Mouse (Mus musculus): ENCODE data around the gene Zfp593. TPM values are rescaled to one million over a fixed set of nuclear protein-coding genes. Genes with fewer than 3 reads are reported as not detected.
"Not testable (repeated sequence)": the region's sequence is repeated elsewhere in the genome, so short reads cannot be mapped to it uniquely, and the experiment has no call there.

The Zfp593 gene
- total RNA-seq (2021), result 1 to 10 TPM; 4.5 to 4.7 TPM
- long read RNA-seq, experiment 1, transcript Zfp593-201 (3 exons, 1,994 nt), result major isoform, 19 of 26 reads
- long read RNA-seq, experiment 1, partial matches to known transcripts, result 0 of 26 reads
- long read RNA-seq, experiment 1, other reads (novel, unspliced or antisense), result 7 of 26 reads
- long read RNA-seq, experiment 2, transcript Zfp593-201 (3 exons, 1,994 nt), result major isoform, 20 of 29 reads
- long read RNA-seq, experiment 2, partial matches to known transcripts, result 1 of 29 reads
- long read RNA-seq, experiment 2, other reads (novel, unspliced or antisense), result 8 of 29 reads

DNA sequence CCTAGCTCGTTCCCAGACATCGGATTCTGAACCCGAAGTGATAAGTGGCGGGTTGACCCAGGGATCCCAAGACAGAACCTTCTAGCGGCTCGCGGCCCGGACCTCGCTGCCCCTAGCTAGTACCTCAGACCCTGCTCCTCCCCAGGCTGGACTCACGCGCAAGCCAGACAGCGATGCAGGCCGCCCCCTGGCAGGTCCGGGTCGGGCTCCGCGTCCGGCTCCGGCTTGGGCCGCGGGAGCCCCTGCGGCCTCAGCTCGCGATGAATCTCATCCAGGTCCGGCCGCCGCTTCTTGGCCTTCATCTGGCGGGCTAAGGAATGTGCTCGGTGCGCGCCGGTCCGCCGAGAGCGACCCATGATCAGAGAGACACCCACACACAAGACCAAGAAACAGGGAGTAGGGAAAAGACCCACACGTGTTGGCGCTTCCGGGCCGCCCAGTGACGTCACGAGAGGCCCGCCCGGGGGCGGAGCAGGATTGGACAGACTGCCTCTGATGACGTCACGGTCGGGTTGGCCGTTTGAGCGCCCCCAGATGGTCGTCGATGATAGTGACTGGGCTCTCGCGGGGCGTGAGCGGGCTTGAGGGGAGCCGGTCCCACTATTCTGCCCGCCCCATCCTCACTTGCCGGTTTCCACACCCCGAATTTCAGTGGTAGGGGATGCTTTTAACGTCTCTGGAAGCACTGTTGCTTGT is at the start of gene Zfp593:
Gene Zfp593 (minus strand): TSS at position 445 of the 696 bp plus-strand sequence.
- peak; percentile 92 to 93 for DNase-seq
- intact Hi-C loops (cut with DNase I), result loop anchor here (5.0 kb wide), 2 partner anchors 58 to 127 kb away; partner anchors contain the start of gene Cep85

DNA sequence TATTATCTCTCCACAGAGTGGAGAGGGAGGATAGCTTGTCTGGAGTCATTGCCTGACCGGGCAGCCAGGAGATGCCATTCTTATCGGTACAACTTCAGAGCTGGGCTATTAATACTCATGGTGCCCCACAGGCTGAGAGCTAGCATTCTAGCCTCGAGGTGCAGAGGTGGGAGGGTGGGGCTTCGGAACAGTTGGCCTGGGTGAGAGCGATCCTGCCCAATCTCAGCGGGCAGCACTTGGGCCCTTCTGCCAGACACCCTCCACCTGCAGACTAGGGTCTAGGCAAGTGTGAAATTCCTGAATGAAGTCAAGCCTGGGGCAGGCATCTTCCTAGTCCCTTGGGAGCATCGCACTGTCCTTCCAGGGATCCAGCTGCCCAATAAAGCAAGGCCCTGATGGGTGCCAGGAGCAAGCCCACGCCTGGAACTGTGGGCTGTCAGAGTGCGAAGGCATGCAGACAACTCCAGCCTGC is 48.3 kb upstream of the Zfp593 start:
- DNase-seq, result no peak
- intact Hi-C loops (cut with DNase I), result no loop called here

DNA sequence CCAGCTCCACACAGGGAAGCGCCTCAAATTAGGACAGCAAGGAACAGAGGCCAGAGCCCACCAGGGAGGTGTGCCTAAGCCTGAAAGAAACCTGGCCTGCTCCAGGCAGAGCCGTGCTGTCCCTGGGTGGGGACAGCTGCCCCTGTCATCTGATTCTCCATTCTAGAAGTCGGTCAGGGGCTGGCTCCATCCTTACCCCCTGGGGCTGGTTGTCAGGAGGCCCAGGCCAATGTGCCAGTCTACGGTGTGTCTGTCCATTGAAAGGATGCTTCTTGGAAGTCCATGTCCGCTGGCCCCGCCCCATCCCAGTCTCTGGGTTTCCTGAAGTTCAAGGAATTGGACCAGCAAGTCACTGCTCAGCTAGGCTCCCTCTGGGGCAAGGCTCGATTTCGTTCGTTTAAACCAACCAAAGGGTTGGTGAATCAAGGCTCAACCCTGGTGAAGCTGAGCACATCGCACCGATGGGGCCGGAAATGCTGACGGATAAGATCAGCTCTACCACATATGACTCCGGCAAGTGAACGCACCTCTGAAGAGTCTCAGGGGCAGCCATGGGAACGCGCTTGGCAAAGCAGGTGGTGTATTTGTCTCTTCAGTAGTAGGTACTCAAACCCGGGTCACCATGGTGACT is 47.8 kb upstream of the Zfp593 start:
- intact Hi-C loops (cut with DNase I), result no loop called here
- DNase-seq, result no peak

DNA sequence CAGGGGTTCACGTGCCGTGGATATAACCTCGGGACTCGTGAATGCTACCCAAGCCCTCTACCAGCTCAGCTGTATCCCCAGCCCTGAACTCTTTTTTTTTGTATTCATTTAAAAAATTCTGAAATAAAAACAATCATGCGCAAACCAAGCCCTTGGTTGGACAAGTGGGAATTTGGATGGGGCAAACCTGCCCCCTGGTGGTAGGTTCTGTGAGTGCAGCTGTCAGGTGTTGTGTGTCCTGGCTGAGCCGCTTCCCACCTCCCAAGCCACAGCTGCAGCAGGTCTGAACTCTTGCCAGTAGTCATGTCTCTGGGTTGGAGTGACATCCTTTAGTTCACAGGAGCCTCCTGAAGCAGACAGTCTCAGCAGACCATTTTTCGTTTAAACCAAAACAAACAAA is 46.7 kb upstream of the Zfp593 start:
- peak; percentile 46 to 68 for DNase-seq
- intact Hi-C loops (cut with DNase I), result no loop called here

DNA sequence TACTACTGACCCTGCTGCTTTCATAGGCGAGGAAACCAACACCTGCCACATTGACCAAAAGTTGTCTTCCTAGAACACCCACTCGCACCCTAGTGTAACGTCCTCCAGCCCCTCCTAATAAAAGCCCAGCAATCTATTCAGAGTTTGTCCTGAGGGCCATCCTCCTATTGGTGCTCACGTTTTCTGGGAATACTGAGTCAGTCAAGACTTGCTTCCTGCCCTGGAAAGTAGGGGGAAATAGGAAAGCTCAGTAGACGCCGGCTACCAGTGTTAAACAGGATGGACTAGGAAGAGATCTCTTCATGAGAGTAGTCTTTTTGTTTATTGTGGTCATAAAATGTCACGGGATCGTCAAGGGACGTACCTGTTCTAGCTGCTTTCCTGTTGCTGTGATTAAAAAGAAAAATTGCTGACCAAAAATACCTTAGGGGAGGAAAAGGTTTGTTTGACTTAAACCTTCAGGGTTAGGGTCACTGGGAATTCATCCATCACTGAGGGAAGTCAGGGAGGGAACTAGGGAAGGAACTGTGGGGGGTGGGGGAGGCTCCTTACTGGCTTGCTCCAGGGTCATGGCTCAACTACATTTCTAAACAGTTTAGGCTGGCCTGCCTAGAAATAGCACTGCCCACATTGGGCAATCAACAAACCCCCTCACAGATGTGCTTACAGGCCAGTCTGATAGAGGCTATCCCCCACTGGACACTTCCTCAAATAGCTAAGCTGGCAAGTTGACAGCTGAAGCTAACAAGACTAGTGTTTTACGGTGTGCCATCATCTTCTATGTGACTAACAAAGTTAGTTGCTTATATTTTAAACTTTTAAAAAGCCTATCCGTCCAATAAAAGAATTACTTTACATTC is 43.2 kb upstream of the Zfp593 start:
- intact Hi-C loops (cut with DNase I), result loop anchor here (5.0 kb wide), 1 partner anchor 101 kb away; the partner anchor contains the start of gene Cep85

DNA sequence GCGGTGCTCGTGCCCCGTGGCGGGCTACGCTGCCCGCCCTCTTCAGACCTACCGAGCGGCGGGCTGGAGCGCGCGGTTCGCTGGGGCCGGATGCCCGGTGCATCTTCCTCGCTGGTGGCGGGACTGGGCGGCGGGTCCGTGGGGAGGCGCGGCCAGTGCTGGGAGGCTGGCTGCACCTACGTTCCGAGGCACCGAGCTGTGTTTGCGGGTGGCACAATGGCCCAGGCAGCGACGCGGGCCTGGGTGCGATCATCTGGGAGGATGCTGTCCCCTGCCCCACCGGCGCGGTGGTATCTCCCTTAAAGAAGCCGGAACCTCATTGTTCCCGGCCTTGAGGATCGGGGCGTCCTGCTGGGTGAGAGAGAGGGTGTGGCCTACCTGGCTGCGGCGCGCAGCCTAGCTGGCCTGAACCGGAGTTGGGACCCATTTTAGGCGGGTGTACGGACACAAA is 42.2 kb upstream of the Zfp593 start, which contains the start of gene Pdik1l:
Gene Pdik1l (minus strand): TSS at position 321 of the 451 bp plus-strand sequence.
- DNase-seq, result peak in 1 of 2 experiments; percentile 56

More for the DNA sequence above, 43.2 kb upstream of the Zfp593 start:
- no peak for DNase-seq

DNA sequence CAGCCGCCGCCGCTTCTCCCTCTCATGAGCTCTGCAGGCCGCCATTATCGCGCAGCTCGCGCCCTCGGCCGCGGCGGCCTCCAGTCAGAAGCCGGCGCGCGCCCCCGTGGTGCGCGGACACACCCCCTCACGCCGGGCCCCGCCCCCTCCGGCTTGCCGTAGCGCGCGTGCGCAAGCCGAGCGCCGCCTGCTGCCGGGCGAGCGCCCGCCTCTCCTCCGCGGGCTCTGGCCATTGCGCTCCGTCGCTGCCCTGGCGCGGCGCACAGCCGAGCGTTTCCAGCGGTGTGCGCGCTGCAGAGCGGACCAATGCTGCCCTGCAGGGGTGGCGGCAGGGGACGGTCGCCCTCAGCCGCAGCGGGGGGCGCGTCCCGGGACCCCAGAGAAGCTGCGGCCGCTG is 41.8 kb upstream of the Zfp593 start:
- peak; percentile 94 to 96 for DNase-seq
- intact Hi-C loops (cut with DNase I), result loop anchor here (5.0 kb wide), 1 partner anchor 100 kb away; the partner anchor contains the start of gene Cep85

More for the DNA sequence above, 42.2 kb upstream of the Zfp593 start, which contains the start of gene Pdik1l:
- intact Hi-C loops (cut with DNase I), result loop anchor here (5.0 kb wide), 1 partner anchor 100 kb away; the partner anchor contains the start of gene Cep85

DNA sequence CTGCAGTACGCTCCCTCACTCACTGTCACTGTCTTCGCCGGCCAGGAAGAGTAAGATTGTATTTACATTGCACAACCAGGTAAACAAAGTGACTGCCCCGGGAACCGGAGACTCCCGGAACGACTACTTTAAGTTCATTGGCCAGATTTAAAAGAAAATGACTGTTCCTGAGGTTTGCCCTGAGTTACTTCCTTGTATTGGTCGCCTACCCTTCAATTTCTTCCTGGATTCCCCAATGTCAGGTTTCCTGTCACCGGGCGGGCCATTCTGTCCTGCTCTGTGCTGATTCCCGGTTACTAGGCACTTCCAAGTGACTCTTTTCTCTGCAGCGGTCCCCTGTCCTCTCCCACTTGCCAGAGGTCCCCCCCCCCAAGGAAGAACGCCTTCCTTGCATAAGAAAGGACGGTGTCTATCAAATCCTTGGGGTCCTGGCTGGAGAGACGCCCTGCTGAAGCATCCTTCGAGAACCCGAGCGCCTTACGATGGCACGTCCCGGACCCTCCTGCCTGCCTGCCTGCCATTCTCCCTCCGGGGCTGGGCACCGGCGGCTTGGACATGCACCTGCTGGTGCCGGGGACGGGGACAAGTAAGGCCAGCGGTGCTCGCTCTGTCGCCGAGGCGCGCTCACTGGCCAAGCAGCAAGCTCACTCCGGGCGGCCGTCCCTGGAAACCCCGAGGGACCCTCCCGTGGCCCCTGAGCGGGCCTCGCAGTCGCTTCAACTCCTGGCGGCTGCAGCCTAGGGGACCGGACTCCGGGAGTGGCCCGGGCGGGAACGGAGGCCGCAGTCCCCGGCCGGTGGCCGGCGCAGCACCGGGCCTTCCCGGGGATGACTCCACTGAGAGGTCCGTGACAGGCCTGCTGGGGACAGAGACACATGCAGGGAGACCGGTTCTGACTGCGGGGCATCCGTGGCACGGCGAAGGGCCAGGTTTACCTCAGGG is 41.1 kb upstream of the Zfp593 start:
- DNase-seq, result no peak
- intact Hi-C loops (cut with DNase I), result loop anchor here (5.0 kb wide), 1 partner anchor 99 kb away; the partner anchor contains the start of gene Cep85

DNA sequence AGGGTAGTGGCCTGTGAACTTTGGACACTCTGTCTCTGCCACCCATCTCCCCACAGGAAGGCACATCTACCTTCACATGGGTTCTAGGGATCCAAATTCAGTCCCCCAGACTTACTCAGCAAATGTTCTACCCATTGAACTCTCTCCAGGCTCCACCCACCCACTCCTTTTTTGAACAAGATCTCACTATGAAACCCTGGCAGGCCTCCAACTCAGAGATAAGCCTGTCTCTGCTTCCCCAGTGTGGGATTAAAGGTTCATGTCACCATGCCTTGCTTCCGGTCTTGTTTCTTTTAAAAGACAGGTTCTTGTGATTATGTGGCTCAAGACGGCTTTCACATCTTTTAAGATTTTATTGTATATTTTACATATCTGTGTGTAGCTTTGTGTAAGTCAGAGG is 39.5 kb upstream of the Zfp593 start:
- intact Hi-C loops (cut with DNase I), result loop anchor here (5.0 kb wide), 1 partner anchor 98 kb away; the partner anchor contains the start of gene Cep85

DNA sequence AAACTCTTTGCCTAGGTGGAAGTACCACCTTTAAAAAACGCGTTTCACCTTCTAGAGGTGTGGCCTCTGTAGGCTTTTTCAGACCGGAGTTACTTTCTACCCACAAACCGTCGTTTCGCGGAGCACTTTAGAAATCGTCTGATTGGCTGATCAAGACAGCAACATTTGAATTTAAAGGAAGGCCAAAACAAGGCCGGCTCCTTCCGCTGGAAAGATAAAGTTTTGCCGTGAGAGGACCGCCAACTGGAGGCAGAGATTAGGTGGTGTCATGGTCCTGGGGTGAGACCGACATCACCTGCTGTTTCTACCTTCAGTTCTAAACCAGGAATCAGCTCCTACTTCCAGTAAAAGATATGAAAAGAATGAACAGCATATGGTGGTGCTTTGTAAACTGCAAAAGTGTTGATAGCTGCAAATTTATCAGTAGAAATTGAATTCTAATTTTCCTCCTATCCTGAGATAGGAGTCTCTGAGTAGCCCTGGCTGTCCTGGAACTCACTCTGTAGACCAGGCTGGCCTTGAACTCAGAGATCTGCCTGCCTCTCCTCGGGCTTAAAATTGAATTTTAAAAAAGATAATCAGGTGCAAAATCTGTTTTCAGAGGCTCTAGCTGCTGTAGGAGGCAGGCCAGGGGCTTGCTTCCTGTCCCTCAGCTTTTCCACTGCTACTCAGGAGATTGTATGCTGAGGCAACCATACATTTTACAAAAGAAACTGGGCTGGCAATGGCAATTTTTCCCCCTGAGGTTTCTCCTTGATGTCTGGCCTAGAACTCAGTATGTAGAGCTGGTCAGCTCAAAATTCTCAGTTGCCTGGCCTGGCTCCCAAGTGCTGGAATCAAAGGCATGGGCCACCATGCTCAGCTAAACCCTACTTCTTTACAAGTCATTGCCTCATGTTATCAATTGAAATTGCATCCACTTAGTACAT is 28.3 kb upstream of the Zfp593 start:
- intact Hi-C loops (cut with DNase I), result no loop called here
- DNase-seq, result no peak

More for the DNA sequence above, 39.5 kb upstream of the Zfp593 start:
- no peak for DNase-seq

DNA sequence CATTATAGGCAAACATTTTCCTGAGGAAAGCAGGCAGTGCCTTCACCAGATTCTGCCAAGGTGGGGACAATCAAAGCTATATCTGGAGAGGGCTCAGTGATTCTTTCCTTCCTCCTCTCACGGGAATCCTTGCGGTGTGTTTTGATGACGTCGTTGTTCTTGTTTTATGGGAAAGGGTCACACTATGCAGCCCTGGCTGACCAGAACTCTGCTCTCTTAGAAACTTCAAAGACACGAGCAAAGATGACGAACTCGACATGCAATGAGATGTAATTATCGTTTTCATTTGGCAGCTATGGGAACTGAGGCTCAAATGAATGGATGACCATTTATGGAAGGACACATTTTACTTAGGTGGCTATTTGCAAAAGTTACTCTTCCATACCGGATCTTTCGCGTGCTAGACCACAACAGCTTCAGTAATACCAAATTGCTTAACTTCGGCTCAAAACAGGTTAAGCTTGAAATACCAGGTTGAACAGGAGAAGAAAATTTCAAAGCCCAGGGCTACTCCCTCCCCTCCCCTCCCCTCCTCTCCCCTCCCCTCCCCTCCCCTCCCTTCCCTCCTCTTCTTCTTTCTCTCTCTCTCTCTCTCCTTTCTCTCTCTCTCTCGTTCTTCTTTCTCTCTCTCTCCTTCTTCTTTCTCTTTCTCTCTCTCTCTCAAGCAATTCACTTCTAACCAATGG is 27.5 kb upstream of the Zfp593 start:
- intact Hi-C loops (cut with DNase I), result no loop called here
- no peak for DNase-seq

DNA sequence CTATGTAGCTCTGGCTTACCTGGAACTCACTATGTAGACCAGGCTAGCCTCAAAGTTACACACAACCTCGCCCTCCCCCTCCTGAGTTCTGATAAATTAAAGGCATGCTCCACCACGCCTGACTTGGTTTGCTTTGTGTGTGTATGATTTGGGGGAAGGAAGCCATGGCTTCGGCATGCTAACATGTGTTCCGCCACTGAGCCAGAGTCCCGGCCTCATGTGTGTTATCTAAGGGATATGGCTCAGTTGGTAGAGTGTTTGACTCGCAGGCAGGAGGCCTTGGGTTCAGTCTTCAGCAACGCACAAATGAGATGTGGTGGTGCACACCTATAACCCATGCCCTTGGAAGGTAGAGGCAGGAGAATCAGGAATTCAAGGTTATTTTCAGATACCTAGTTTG is 26.6 kb upstream of the Zfp593 start:
- DNase-seq, result no peak
- intact Hi-C loops (cut with DNase I), result no loop called here

DNA sequence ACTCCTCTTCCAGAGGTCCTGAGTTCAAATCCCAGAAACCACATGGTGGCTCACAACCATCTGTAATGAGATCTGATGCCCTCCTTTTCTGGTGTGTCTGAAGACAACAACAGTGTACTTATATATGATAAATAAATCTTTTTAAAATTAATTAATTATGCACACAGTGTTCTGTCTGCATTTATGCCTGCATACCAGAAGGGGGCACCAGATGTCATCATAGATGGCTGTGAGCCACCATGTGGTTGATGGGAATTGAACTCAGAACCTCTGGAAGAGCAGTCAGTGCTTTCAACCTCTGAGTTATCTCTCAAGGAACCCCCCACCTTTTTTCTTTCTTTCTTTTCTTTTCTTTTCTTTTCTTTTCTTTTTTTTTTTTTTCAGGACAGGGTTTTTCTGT is 24.2 kb upstream of the Zfp593 start:
- not testable (repeated sequence) for DNase-seq
- intact Hi-C loops (cut with DNase I), result loop anchor here (5.0 kb wide), 1 partner anchor 108 kb away; no protein-coding TSS in a partner anchor

DNA sequence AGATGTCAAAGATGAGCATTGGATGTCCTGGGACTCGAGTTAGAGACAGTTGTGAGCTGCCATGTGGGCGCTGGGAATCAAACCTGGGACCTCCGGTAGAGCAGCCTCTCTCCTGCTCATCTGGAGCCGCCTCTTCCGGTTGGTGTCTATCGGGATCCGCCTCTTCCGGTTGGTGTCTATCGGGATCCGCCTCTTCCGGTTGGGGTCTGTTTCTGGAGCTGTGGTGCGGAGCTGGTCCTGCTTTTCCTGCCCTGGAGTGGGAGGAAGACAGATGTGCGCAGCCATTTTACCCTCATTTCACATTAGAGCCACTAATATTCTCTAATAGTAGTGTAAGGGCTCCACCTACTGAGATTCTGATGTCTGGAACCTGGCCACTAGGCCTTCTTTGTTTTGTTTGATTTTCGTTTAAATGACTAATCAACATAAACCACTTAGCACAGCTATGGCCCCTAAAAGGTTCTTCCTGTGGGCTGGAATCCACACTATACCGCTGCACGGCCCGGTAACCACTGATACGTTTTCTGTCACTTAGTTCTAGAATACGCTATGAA is 22.8 kb upstream of the Zfp593 start:
- DNase-seq, result no peak
- intact Hi-C loops (cut with DNase I), result loop anchor here (5.0 kb wide), 1 partner anchor 109 kb away; no protein-coding TSS in a partner anchor

DNA sequence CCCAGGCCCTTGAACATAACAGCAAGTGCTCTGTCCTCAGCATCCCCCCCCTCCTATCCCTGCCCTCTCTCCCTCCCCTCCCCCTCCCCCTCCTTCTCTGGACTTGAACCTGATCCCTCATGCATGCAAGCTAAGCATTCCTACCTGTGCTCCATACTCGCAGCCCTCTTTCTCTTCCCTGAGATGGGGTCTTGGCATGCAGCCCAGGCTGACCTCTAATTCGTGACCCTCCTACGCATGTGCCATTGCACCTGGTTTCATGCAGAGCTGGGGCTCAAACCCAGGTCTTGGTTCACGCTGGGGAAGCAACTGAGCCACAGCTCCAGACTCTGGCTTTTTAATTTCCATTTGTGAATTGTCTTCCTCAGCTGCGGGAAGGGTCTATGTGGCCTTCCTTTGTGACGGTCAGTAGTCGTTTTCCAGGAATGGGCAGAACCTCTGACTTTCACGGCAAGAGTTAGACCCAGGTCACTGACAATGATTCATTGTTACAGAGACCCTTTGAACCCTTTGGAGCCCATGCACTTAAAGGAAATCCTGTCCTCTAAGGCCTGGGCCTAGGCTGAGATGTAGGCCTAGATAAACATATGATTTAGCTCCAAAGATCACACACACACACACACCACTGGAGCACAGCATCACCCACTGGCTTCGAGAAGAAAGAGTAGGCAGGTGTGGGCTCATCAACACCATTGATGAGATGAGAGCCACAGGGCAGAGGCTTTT is 20.6 kb upstream of the Zfp593 start:
- no peak for DNase-seq
- intact Hi-C loops (cut with DNase I), result loop anchor here (5.0 kb wide), 1 partner anchor 111 kb away; no protein-coding TSS in a partner anchor

DNA sequence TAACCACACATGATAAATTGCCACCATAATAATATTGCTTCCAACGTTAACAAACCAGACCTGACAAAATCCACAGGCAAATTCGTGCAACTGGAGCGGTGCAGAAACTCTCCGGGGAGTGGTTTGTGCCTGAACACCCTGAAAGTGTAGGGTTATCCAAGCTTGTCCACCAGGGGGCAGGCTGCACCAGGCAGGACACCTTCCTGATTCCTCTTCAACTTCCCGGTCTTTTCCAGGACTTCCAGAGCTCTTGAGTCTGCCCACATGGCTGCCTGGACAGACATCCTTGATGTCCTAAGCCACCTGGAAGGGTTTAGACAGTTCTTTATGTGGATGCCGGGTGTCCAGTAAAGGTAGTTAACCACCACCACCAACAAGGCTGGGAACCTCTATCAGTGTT is 17.8 kb upstream of the Zfp593 start:
- intact Hi-C loops (cut with DNase I), result loop anchor here (2.0 kb wide), 1 partner anchor 126 kb away; no protein-coding TSS in a partner anchor
- peak in 1 of 2 experiments; percentile 58 for DNase-seq

Data from gastrocnemius, postnatal 36 days (tissue).